Mouse (Mus musculus): Measurements from ENCODE around the gene Gm11937.
"Not testable (repeated sequence)": the region's sequence is repeated elsewhere in the genome, so short reads cannot be mapped to it uniquely, and the experiment has no call there.

Gene Gm11937

DNA sequence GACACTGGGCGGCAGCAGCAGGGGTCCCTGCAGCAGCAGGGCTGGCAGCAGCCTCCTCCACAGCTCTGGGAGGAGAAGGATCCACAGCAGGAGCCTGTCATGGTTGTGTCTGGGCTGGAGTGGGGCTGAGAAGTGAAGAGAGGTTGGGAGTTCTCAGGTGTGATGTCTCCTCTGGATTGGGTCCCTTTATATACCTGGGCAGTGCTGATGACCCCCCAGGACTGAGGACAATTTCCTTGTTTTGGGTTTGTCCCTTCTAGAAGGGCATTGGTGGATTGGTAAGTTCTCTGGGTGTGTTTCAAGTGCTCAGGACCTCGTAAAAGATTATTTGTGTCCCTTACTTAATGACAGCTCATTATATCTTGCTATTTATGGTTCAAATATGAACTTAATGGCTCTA, at the start of gene Gm11937:
Gene Gm11937, minus strand, starts transcription at position 101 of the 400 bp plus-strand sequence.
- DNase-seq, result not testable (repeated sequence)

DNA sequence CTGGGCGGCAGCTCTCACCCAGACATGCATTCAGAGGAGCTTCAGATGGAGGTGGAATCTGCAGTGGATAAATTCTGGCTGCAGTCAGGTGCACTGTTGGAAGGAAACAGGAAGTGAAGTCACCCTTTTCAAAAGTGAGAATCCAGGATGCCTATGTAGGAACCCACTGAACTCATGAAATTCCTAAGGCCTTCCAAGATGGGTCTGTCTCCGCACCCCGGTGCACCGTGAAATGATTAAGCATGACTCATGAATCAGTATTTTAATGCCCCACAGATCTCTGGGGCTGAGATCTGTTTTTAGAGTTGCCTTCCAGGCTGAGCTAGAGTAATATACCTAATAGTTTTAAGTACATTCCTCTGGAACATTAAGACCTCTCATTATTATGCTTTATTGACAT, 49.3 kb upstream of the Gm11937 start:
- no peak for DNase-seq

DNA sequence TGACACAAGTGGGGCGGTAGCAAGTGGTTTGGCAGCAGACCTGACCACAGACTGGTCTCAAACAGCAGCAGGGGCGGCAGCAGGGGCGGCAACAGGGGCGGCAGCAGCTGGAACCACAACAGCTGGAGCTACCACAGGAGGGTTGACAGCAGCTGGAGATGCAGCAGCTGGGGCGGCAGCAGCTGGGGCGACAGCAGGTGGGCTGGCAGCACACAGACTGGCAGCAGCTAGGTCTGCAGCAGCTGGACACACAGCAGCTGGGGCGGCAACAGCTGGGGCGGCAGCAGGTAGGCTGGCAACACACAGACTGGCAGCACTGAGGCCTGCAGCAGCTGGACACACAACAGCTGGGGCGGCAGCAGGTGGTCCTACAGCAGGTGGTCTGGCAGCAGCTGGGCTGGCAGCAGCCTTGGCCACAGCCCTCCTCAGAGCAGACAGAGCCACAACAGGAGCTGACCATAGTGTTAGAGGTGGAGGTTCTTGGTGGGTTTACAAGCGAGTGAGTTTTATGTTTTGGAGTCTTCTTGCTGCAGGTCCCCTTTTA, 48.5 kb upstream of the Gm11937 start, which contains the start of gene Gm11563:
Gene Gm11563, minus strand, starts transcription at position 494 of the 544 bp plus-strand sequence.
- DNase-seq, result not testable (repeated sequence)

DNA sequence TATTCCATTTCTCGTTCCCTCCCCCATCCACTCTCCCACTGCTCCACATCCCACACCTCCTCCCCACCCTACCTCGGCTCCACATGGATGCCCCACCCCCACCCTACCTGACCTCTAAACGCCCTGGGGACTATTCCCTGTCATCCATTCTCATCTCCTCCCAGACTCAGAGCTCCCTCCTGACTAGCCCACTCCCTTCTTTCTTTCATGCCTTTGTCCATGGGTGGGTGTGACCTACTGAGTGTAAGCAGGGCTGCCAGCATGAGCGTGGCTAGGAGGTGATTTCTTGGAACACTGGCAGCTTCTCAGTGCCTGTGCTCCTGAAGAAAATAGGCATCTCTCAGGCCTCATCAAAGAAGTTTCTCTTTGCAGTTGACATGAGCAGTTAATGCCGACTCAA, 47.1 kb upstream of the Gm11937 start:
- no peak for DNase-seq

DNA sequence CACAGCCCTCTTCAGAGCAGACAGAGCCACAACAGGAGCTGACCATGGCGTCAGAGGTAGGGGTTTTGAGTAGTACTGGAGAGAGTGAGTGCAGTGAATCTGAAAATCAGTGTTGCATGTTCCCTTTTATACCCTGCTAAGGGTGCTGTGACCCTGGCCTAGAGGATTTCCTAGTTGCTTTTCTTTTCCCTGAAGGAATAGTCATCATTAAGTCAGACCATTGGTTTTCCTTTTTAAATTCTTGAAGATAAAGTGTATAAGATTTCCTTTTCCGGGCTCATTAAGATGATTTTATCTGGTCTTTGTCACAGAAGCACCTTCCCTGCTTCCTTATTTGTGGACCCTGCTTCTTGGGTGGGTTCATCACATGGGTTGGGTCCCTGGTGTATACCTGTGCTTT, 40.1 kb upstream of the Gm11937 start, which contains the start of gene Gm11555:
Gene Gm11555, minus strand, starts transcription at position 101 of the 400 bp plus-strand sequence.
- DNase-seq, result no peak

DNA sequence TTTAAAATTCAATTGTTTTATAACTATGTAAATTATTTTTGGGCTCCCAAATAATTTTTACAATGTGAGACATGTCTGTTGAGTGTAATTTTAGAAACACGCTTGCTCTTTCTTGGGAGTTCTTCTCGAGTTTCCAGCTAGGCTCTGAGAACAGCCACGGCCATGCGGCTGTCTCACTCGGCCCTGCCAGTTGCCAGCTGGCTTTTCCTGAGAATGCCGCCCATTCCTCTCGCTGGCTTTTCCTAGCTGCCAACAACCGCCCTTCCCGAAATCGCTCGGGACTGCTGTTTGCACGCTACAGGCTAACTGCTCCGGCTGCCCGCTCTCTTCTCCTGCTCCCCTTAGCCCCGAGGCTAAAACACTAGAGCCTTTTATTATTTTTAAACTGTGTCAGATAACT, 36.5 kb upstream of the Gm11937 start:
- no peak for DNase-seq

DNA sequence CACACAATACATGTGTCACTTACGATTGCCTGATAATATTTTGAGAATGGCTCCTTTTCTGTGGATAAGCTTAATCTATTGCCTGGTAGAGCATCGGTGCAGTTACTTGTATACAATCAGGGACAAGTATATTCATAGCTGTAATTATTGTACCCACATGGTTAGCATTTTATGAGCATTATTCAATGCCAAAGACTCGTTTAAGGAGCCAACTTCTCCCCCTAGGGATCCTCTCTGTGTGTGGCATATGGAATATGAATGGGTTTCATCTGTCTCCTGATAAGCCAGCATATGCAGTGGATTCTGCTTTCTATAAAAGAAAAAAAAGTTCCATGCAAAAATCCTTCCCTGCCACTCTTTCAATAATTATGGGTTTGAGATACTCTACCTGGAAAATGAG, 34.4 kb upstream of the Gm11937 start:
- DNase-seq, result no peak

DNA sequence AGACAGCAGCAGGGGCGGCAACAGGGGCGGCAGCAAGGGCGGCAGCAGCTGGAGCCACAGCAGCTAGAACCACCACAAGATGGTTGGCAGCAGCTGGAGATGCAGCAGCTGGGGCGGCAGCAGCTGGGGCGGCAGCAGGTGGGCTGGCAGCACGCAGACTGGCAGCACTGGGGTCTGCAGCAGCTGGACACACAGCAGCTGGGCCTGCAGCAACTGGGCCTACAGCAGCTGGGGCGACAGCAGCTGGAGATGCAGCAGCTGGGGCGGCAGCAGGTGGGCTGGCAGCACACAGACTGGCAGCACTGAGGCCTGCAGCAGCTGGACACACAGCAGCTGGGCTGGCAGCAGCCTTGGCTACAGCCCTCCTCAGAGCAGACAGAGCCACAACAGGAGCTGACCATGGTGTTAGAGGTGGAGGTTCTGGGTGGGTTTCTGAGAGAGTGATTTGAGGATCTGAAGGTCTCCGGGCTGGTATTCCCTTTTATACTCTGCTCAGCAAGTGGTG, 33.7 kb upstream of the Gm11937 start, which contains the start of gene Krtap4-7:
Gene Krtap4-7, minus strand, starts transcription at position 455 of the 505 bp plus-strand sequence.
- not testable (repeated sequence) for DNase-seq

DNA sequence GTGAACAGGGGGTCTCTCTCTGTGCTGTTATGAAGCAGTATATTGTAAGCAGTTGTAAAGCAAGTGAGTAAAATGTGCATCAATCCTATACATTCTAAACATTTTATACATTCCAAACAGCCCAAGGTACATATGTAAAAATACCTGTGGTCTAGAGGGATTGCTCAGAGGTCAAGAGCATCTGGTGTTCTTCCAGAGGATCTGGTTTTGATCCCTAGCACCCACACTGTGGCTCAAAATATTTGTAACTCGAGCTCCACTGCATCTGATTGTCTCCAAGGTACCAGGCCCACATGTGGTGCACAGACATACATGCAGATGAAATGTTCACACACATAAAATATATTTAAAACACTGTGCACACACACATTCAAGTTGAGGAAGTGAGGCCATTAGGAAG, 30.9 kb upstream of the Gm11937 start:
- DNase-seq, result no peak

DNA sequence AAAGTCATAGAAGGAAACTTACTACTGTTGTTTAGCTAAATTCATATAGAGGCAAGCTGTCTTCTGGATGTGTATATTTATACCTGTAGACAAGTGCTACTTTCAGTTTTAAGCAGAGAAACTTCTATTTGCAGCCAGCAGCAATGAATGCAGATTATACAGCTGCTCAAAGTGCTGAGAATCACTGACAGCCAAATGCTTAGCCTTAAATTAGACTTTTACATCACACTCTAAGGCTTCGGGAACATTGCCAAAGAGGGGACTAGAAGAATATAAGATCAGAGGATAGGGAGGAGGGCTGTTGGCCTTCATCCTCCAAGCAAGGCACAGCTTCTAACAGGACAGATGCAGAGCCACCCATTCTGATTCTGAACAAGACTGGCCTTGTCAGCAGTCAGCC, 27.1 kb upstream of the Gm11937 start:
- DNase-seq, result no peak

DNA sequence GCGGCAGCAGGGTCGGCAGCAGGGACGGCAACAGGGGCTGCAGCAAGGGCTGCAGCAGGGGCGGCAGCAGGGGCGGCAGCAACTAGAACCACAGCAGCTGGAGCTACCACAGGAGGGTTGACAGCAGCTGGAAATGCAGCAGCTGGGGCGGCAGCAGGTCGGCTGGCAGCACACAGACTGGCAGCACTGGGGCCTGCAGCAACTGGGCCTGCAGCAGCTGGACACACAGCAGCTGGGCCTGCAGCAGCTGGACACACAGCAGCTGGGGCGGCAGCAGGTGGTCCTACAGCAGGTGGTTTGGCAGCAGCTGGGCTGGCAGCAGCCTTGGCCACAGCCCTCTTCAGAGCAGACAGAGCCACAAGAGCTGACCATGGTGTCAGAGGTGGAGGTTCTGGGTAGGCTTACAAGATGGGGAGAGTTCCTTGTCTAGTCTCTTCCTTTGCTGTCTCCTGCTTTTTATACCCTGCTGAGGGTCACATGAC, 24.7 kb upstream of the Gm11937 start, which contains the start of gene Krtap4-2:
Gene Krtap4-2, minus strand, starts transcription at position 432 of the 482 bp plus-strand sequence.
- no peak for DNase-seq

DNA sequence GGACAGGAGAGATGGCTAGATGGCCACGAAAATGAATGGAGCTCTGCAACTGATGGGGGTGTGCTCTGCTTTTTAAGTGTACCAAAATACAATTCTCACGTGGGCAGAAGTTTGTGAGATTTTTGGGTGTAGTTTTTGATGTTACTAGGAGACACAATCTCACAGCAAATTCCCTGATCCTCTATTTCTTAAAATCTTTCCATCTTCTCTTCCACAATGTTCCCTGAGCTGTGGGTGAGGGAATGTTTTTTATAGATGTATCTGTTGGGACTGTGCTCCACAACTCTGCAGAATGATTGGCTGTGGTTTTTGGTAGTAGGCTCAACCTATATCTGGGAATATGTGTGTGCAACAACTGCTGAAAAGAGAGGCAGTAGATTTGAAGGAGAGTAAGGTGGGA, 23.3 kb upstream of the Gm11937 start:
- DNase-seq, result no peak

DNA sequence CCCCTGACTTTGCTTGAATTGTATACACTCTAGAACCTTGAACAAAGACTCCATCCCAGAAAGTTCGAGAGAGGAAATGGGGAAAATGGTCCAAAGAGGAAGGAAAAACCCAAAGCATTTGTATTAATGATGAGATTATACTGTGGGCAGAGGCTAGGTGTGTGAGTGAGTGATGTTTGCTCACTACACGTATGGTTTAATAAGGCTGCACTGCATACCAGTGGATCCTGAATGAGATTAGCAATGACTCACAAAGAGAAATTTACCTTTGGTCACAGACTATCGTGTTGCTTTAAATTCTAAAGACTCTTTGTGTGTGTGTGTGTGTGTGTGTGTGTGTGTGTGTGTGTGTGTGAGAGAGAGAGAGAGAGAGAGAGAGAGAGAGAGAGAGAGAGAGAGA, 20.9 kb upstream of the Gm11937 start:
- no peak for DNase-seq

DNA sequence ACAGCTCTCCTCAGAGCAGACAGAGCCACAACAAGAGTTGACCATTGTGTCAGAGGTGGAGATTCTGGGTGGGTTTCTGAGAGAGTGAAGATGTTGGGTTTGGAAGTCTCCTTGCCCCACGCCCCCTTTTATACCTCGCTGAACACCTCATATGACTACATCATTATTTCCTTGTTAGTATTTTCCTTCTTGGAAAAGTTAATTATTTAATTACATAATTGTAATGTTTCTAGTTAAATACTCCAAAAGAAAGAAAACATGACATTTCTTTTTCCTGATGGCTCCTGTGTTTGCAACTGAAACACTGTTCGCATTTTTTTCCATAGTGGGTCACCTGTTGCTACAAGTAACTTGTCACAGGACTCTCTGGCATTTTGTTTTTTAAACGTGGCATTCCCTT, 18.1 kb upstream of the Gm11937 start, which contains the start of gene Krtap4-1:
Gene Krtap4-1, minus strand, starts transcription at position 101 of the 400 bp plus-strand sequence.
- no peak for DNase-seq

DNA sequence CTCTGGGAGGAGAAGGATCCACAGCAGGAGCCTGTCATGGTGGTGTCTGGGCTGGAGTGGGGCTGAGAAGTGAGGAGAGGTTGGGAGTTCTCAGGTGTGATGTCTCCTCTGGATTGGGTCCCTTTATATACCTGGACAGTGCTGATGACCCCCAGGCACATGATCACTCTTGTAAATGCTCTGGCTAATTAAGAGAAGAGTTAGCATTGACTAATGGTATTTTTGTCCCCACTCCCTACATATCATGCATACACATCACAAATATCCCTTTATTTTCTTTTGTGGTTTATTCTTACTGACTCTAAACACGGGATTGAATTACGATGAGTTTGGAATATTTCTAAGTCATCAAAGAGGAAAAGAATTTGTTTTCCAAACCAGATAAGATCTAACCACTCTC, 10.3 kb upstream of the Gm11937 start, which contains the start of gene Gm11562:
Gene Gm11562, minus strand, starts transcription at position 101 of the 400 bp plus-strand sequence.
- DNase-seq, result no peak

DNA sequence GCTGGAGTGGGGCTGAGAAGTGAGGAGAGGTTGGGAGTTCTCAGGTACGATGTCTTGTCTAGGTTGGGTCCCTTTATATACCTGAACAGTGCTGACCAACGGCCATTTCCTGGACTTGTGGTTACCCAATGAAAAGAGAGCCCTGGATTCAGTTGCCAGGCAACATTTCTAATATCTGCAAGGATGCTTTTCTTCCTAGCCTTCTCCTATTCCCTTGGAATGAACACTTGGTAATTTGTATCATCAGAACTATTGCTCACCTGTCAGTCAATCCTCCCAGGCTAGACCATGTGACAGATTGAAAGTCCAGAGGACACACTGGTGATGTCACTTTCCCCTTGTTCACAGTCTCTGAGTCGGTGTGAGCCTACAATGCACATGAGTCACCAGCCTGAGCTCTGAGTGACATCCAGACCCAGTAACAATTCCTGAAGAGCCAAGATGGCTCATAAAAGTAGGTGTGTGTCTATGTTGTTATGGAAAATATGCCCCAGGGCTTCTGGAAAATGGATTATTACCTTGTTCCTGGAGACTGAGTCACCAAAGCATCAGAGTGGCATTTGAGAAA, 4.9 kb upstream of the Gm11937 start, which contains the start of gene Krtap2-4:
Gene Krtap2-4, minus strand, starts transcription at position 51 of the 568 bp plus-strand sequence.
- DNase-seq, result no peak

DNA sequence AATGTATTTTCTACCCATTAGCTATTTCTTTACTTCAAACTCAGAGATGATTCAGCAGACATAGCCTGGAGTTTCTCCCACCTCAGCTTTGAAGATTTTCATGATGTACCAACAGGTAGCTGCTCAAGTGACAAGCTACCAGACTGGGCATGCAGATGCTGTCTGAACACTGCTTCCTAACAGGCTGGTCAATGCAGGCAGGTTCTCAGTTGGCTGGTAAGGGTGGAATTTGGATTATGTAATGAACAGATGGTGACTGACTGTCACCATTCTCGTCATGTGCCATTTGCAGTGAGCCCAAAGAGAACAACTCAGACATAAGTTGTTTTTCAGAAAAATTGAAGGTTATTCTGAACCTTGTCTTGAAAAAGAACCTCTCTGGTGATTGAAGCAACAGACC, 863 bp downstream of the Gm11937 start:
- no peak for DNase-seq

DNA sequence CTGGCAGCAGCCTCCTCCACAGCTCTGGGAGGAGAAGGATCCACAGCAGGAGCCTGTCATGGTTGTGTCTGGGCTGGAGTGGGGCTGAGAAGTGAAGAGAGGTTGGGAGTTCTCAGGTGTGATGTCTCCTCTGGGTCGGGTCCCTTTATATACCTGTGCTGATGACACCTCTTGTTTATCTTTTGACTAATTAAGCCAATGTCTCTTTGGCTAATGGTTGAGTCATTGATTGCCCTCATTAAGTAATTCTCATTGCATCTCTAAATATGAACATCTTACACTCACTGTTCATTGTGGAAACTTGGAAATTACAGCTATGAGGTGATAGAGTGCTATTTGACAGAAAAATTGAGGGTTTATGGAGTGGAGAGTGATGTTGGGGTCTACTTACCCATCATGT, 6.8 kb downstream of the Gm11937 start, which contains the start of gene Gm11938:
Gene Gm11938, minus strand, starts transcription at position 101 of the 400 bp plus-strand sequence.
- DNase-seq, result not testable (repeated sequence)

DNA sequence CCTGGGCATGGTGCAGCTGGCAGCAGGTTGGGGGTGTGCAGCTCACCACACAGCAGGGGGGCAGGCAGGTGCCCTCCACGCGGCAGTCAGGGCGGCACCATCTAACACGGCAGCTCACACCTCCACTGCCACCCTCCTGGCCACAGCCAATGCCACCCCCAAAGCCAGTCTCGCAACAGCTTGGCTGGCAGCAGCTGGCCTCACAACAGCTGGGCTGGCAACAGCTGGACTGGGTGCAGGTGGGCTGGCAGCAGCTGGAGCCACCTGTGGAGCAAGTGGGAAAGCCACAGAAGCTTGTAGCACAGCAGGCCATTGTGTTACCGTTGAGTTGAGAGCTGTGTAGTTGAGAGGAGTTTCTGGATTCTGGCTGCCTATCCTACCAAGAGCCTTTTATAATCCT, 12.2 kb downstream of the Gm11937 start, which contains the start of gene Krtap9-3:
Gene Krtap9-3, minus strand, starts transcription at position 364 of the 400 bp plus-strand sequence.
- not testable (repeated sequence) for DNase-seq

DNA sequence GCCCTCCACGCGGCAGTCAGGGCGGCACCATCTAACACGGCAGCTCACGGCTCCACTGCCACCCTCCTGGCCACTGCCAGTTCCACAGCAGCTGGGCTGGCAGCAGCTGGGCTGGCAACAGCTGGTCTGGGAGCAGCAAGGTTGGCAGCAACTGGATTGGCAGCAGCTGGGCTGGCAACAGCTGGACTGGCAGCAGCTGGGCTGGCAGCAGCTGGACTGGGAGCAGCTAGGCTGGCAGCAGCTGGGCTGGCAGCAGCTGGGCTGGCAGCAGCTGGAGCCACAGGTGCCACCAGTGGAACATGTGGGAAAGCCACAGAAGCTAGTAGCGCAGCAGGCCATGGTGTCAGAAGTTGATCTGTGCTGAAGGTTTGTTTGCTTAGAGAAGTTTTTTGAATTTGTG, 19.0 kb downstream of the Gm11937 start, which contains the start of gene Krtap1-3:
Gene Krtap1-3, minus strand, starts transcription at position 359 of the 400 bp plus-strand sequence.
- DNase-seq, result no peak

DNA sequence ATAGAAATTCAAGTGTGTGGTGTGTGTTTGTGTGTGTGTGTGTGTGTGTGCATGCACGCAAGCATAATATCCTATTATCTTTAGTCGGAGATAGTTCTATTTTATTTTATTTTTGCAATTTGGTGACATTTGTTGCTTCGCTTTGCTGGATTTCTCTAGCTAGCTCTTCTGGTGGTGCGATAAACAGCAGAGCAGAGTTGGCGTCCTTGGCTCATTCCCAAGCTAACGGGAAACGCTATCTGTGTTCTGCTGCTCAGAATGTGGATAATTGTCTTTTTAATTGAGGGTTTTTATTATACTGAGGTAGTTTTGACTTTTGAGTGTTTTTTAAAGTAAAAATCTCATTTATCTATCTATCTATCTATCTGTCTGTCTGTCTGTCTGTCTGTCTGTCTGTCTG, 24.9 kb downstream of the Gm11937 start:
- no peak for DNase-seq

DNA sequence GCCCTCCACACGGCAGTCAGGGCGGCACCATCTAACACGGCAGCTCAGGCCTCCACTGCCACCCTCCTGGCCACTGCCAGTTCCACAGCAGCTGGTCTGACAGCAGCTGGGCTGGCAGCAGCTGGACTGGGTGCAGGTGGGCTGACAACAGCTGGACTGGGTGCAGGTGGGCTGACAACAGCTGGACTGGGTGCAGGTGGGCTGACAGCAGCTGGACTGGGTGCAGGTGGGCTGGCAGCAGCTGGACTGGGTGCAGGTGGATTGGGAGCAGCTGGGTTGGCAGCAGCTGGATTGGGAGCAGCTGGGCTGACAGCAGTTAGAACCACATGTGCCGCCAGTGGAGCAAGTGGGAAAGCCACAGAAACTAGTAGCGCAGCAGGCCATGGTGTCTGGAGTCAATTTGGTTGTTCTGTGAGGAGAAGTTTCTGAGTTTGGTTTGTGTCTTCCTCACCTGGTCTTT, 26.7 kb downstream of the Gm11937 start, which contains the start of gene Krtap1-4:
Gene Krtap1-4, minus strand, starts transcription at position 410 of the 460 bp plus-strand sequence.
- DNase-seq, result no peak

DNA sequence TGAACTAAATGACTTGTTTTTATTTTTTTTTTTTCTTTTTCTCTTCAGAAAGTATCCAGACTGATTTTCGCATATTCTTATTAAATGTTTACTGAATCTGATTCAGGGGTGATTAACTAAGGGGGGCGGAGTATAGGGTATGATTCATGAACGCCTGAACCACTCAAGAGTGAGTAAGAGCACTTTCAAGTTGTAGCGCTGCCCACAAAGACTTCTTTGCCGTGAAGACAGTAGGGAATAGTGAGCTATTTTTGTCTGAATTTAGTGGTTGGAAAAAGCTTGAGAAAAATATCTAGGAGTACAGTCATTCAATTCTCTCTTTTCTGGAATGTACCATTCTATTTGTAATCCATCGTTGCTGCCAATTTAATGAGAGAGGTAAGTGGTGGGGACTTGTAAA, 28.4 kb downstream of the Gm11937 start:
- DNase-seq, result peak; percentile 32
